Mouse (Mus musculus): Measurements from ENCODE around the gene Lurap1l.

Gene Lurap1l

GRCm38 (mm10) chr4:80910481-80910870, at the start of gene Lurap1l:
Gene Lurap1l (plus strand): TSS chr4:80910646.
- DNase-seq (ENCODE audit: extremely low read depth, low read depth, low spot score), result no peak

- DNase-seq (ENCODE audit: extremely low read depth, low read depth, low spot score), result no peak
These were observed 47.5 kb upstream of the Lurap1l start for GRCm38 (mm10) chr4:80862962-80863361.

- DNase-seq (ENCODE audit: extremely low read depth, low read depth, low spot score), result no peak
These were observed 46.5 kb upstream of the Lurap1l start for GRCm38 (mm10) chr4:80863906-80864305.

GRCm38 (mm10) chr4:80864511-80864922, 45.9 kb upstream of the Lurap1l start:
- DNase-seq (ENCODE audit: extremely low read depth, low read depth, low spot score), result no peak

GRCm38 (mm10) chr4:80866065-80866464, 44.4 kb upstream of the Lurap1l start:
- DNase-seq (ENCODE audit: extremely low read depth, low read depth, low spot score), result no peak

- no peak for DNase-seq (ENCODE audit: extremely low read depth, low read depth, low spot score)
These were observed 40.8 kb upstream of the Lurap1l start for GRCm38 (mm10) chr4:80869598-80869997.

- DNase-seq (ENCODE audit: extremely low read depth, low read depth, low spot score), result no peak
These were observed 37.4 kb upstream of the Lurap1l start for GRCm38 (mm10) chr4:80872847-80873644.

GRCm38 (mm10) chr4:80874121-80874859, 36.2 kb upstream of the Lurap1l start:
- no peak for DNase-seq (ENCODE audit: extremely low read depth, low read depth, low spot score)

- no peak for DNase-seq (ENCODE audit: extremely low read depth, low read depth, low spot score)
These were observed 35.4 kb upstream of the Lurap1l start for GRCm38 (mm10) chr4:80875055-80875454.

- DNase-seq (ENCODE audit: extremely low read depth, low read depth, low spot score), result no peak
These were observed 28.3 kb upstream of the Lurap1l start for GRCm38 (mm10) chr4:80881996-80882599.

- DNase-seq (ENCODE audit: extremely low read depth, low read depth, low spot score), result no peak
These were observed 23.8 kb upstream of the Lurap1l start for GRCm38 (mm10) chr4:80886631-80887030.

GRCm38 (mm10) chr4:80891004-80891403, 19.4 kb upstream of the Lurap1l start:
- DNase-seq (ENCODE audit: extremely low read depth, low read depth, low spot score), result no peak

GRCm38 (mm10) chr4:80895278-80895894, 15.1 kb upstream of the Lurap1l start:
- DNase-seq (ENCODE audit: extremely low read depth, low read depth, low spot score), result no peak

- no peak for DNase-seq (ENCODE audit: extremely low read depth, low read depth, low spot score)
These were observed 3.7 kb upstream of the Lurap1l start for GRCm38 (mm10) chr4:80906726-80907125.

- DNase-seq (ENCODE audit: extremely low read depth, low read depth, low spot score), result no peak
These were observed 2.5 kb upstream of the Lurap1l start for GRCm38 (mm10) chr4:80907973-80908372.

GRCm38 (mm10) chr4:80908902-80909301, 1.5 kb upstream of the Lurap1l start:
- DNase-seq (ENCODE audit: extremely low read depth, low read depth, low spot score), result no peak

GRCm38 (mm10) chr4:80910871-80911701, 640 bp downstream of the Lurap1l start:
- DNase-seq (ENCODE audit: extremely low read depth, low read depth, low spot score), result no peak

GRCm38 (mm10) chr4:80911706-80912540, 1.5 kb downstream of the Lurap1l start:
- DNase-seq (ENCODE audit: extremely low read depth, low read depth, low spot score), result no peak

- no peak for DNase-seq (ENCODE audit: extremely low read depth, low read depth, low spot score)
These were observed 4.8 kb downstream of the Lurap1l start for GRCm38 (mm10) chr4:80915211-80915610.

GRCm38 (mm10) chr4:80916695-80917094, 6.2 kb downstream of the Lurap1l start:
- DNase-seq (ENCODE audit: extremely low read depth, low read depth, low spot score), result no peak
